Mouse (Mus musculus): ENCODE measurements around the gene Klk11.

DNA sequence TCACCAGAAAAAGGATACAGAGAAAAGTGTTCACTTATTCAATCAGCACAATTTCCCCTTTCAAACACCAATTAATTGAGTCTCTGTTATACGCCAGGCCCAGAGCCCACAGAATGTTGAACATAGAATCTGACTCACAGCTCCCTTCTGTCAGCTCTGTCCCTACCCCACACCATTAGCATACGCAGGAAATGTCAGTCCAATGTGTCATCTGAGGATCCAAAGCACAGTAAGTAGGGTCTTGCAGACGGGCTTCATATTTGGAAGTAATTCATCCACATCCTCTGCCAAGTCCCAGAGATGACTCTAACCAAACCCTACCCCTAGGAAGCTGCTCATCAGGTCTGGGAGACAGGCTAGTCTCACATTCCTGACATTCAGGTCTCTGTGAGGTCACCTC is 13.7 kb downstream of the Klk11 start:
- TF ChIP-seq POLR2A (IDR thresholded peaks at IDR 0.05; ENCODE audit: borderline replicate concordance, insufficient read depth, low read length) = no peak
- no peak for TF ChIP-seq CTCF (IDR thresholded peaks at IDR 0.05; ENCODE audit: borderline replicate concordance, insufficient read depth, low read depth, low read length)

Data from cerebellum, adult 2 months (tissue).